Mouse (Mus musculus) cerebellum, adult 11 months (tissue): ENCODE results near the gene Dnm3.
A peak's percentile ranks its signal among the peaks of the same experiment; 100 is the strongest.

Experiments used
- DNase-seq: peaks from one replicate; pipeline ENCODE4 v3.0.0; 2022

Dnm3 gene

DNA sequence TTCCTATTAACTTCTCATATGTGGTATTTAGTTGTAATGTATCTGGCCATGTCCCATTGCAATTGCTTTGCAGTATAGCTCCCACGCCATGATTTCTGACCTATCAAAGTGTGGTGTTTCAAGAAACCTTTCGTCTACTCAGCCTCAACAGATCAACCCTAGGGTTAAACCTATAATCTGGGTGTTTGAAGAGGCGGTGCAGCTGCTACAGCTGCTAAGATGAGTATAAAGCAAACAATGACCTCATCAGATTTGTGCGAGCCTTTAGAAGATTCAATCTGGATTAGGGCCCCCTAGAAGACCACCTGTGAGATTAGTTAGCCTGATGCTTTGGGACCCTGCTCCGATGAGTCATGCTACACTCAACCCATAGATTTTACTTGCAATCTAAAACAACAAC lies 321.0 kb downstream of the Dnm3 start:
- DNase-seq: no peak

DNA sequence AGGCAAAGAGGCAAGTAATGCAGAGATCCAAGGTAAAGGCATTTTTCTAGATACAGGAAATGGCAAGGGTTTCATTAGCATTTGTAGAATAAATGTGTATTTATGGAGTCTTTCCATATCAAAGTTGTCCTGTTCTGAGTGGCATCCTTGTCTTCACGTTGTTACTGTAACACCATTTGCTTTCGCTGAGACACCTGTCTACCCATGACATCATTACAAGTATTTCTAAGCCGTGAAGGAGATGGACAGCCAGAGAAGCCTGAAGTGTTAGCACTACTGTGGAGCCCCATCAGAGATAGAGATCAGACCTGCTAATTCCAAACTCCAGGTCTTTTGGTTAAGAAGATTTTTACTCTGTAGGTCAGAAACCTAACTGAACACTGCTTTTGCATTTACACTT lies 322.3 kb downstream of the Dnm3 start:
- no peak for DNase-seq

DNA sequence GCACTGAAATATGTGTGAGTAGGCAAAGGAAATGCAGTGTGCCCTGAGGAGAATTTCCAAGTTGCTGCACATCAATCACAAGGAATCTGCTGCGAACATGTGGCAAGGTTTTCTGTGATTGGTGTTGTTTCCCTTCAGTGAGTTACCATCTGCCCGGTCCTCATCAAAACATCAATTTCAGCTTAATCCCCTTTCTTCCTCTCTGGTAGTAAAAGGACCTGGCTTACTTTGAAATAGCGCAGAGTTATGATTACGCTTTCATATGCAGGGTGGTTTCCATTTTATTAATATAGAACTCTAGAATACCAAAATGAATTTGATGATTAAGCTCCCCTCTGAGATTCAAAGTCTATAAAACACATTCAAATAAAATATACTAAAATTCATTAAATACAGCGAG lies 324.7 kb downstream of the Dnm3 start:
- no peak for DNase-seq

DNA sequence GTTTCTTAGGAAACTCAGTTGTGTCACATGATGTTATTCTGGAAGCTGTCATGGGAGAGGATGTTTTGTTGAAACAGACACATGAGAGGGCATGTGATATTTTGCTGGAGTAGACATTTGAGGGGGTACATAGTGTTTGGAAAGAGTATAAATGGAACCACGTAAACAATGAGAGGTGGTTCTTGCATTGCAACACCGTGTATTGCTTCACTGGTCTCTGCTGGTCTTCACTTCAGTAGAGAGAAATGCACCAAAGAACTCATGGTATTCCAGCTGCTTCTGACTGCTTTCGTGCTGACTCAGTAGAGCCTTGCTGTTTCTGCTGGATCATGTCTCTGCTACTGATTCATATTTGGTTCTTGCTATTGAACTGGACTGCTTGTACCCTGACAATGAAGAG lies 328.1 kb downstream of the Dnm3 start:
- no peak for DNase-seq

DNA sequence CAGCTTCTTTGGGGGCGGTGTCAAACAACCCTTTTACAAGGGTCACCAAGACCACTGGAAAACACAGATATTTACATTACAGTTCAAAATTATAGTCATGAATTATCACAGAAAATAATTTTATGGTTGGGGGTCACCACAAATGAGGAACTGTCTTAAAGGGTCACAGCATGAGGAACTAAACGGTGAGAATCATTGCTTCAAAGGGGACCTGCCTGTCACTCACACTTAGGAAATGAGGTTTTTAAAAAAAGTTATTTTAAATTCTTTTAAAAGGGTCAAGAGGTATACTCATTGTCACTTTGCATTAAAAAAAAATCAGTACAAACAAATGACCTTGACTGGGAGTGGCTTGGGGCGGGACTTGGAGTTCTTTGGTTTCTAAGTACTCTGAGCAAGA lies 330.3 kb downstream of the Dnm3 start:
- DNase-seq: no peak

DNA sequence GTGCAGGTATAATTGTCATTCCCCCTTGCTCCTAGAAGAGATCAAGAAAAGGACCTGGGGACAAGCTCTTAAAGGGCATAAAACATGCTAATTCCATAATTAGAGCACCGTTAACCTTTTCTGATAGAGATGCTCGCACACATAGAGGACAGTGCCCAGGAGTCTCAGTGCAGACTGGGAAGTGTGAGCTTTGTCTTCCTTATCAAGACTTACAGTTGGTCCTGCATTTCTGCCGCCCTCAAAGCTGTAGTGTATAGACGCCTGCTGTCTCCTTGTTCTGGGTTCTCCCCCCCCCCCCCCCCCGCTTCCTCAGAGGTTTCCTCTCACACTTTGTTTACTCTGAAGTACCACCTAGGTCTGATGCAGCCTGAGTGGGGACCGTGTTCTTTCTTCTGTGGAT lies 332.1 kb downstream of the Dnm3 start:
- no peak for DNase-seq

DNA sequence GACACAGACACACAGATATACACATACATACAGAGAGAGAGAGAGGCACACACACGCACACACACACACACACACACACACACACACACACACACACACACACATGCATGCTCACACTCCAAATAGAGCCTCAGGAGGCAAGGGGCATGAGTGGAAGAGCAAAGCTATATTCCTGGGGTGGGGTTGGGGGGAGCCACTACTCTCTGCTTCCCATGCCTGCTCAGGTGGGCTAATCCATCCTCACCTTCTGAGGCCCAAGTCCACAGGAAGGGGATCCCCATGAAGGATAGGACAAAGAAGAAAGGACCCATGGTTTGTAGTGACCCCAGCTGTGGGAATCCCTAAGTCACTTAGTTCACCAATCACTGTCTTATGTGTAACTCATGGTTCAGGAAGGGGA lies 332.8 kb downstream of the Dnm3 start:
- no peak for DNase-seq

DNA sequence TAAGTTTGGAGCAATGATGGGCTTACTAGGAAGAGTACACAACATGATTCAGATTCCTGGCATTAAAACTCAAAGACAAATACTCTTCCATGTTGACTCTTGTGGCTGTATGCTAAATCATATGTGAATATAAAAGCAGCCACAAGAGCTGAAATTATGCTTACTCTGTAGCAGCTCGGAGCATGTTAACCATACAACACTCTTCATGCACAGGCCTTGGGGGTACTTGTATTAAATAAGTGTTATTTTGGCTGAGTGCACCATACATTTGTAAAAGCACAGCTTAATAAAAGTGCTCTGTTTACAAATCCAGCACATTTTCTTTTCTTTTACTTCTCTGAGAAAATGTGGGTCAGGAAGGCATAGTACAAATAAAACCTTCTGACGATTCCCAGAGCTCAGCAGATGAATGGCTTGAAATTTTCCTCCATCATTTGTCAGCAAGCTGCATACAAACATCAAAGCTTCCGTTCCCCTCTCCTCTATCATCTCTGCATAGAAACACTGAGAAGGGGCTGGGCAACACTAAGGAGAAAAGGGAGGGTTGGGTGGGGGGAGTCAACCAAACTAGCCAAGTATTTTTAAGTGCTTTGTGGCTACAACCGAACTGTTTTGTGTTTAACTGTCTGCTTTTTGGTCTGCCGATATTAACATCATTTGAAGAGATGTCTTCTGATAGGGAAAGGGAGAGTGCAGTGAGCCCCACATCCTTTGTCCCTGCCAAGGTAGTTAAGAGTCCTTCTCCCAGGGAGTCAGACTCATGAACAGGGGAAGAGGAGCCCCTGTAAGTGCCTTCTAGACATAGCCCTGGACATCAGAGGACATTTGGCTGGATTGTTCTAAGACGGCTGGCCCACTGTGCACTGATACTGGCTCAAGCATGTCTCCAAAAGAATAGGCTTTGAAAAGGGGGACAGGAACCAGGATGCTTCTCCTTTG lies 333.6 kb downstream of the Dnm3 start:
- no peak for DNase-seq

DNA sequence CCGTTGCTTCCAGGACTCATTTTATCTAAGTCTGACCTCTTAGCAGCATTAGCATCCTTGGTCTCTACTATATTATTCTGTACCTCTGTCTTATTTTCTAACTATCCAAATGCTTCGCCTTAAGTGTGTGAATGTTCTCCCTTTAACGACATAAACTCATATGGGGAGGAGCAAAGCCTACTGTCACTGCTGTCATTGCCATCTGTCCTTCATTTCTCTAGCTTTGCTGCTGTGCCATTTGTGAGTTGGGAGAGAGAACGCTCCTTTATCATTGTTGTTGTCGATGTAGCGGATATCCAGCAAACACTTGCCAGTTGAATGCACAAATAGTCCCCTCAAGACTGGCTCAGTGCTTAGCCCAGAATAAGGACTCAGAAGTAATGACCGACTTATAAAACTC lies 335.5 kb downstream of the Dnm3 start:
- DNase-seq: no peak

DNA sequence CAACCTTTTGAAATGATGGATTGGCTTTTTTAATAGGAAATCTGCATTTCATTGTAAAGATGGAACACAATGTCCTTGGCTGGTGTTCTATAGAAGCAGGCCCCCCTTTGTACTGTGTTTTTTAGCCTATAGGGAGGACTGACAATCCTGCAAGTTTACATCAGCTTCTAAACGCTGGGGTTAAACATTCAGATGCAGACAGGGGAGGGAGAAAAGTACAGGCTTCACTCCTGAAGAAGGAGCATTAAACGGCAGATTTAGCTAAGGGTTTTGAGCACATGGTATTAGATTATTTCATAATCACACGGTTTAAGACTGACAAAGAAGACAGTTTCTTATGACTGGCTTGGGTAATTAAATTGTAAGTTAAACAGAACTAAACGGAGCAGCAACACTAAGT lies 341.5 kb downstream of the Dnm3 start:
- no peak for DNase-seq

DNA sequence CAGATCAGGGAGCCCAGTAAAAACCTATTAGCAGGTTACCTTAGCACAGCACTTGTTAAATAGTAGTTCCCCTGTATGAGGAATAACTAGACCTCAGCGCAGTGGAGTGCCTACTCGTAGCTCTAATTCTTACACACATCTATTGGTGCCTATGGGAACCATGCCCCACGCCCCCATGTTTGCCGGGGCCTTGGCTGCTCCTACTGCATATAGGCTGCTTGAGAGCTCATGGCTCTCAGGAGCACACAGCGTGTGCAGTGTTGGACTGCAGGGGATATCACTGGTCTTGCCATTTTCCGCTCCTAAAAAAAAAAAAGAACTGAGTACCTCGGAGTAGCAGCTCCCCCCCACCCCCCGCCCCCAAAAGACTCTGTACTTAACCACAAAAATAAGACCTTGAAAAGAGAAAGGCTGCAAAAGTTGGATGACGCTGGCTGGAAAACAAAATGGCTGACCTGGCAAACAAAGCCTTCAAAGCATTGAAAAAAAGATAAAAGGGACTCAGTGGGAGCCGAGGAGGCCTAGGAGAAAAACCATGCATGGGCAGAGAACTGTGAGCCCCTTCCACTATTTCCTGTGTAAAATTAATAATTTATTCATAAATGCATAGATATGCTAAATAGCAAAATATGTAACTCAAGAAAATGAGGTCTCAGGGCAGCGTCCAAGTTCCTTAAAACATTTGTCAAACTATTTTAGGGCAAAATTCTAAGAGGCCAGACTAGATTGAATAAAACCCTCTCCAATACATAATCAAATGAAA lies 342.2 kb downstream of the Dnm3 start:
- DNase-seq: no peak

DNA sequence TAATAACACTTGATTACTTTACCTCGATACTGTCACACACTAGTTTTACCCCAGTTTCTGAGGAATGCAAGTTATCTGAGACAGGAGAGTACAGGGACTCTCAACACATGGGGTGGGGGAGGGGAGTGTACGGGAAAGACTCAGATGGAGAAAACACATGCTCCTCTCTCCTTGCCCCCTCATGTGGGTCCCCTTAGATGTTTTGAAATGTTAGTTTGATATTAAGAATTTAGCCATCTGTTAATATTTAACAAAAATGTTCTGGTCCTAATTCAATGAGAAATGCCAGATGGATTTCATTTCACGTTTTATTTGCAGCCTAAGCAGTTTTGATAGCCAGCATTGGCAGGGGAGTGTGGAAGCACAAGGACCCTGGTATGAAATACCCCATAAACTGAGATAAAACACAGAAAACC lies 343.2 kb downstream of the Dnm3 start:
- DNase-seq: no peak

DNA sequence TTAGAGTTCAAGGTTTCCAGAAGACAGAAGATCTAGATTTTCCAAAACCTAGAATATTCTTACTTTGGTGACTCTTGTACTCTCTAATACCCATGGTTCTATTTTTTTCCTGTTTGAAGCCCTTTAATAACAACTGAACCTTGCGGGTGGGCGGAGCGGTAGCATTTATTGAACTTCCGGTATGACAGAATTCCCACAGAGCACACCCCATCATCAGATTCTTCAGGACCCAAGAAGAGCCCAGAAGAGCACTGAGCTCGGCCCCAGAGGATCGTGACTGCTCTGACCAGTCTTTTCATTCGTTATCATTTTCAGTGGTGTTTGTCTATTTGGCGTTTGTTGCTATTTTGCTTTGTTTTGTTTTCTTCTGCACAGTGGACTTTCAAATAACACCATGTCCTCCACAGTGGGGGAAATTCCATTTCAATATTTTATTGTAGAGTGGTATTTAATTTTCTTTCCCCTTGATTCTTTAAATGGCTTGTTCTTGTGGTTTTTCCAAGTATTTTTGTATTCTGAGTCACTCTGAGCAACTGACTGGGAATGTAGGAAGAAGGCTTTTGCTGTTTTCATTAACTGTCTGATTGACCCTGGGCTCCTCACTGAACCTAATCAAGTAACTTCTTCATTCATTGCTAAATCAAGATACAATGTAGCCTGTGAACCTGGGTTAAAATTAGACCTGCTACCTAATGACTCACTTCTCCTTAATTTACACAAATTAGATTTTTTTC lies 344.8 kb downstream of the Dnm3 start:
- no peak for DNase-seq

DNA sequence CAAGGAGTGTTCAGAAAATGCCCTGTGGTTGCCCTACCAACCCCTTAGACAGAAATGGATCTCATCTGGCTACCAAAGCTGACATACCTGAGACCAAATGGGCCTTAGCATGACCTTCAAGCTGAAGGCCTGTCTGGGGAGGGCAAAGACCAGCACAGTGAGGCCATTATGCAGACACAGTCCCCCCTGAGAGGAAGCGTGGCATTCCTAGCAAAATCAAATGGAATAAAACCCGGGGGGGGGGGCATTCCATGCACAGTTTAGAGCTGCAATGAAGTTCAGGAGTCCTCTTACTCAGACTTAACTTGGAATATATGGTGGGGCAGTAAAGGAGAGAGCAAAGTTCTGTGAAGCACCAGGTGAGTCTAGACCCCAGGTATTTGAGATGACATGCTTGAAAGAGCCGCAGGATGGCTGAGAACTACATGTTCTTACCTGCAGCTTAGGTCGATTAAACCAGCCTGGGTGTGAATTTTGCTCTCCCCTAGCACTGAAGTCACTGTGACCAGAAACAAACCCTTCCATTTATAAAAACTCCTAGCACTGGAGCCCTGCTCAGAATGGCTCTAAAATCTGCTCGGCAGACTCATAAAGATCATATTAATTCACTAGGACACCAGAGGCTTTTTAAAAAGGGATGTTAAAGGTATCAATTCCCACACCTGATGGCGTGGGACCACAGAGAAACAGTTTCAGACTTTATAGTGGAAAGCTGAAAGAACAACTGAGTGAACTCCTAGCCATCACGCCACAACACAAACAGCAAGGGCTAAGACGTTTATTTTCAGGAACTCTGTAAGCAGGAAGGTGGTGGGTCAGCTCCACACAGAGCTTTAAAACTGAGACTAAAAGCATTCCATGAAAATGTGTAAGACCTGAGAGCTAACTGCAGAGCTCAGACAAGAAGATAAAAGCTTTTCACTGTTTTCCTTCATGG lies 350.7 kb downstream of the Dnm3 start:
- no peak for DNase-seq

DNA sequence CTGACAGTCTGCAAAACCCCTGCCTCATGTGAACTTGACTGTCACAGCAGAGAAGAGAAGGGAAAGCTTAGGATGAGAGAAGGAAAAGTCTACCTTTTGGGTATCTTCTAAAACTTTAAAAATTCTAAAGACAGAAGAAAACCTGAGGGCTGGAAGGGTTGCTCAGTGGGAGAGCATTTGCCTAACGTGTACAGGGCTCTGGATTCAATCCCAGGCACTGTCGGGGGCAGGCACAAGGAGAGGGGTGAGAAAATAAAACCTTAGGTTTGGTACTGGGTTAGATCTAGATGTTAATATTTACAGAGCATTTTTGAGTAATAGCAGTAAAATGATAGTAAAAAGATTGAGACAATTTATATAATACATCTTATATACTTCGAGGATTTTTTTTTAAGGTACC lies 353.4 kb downstream of the Dnm3 start:
- no peak for DNase-seq

DNA sequence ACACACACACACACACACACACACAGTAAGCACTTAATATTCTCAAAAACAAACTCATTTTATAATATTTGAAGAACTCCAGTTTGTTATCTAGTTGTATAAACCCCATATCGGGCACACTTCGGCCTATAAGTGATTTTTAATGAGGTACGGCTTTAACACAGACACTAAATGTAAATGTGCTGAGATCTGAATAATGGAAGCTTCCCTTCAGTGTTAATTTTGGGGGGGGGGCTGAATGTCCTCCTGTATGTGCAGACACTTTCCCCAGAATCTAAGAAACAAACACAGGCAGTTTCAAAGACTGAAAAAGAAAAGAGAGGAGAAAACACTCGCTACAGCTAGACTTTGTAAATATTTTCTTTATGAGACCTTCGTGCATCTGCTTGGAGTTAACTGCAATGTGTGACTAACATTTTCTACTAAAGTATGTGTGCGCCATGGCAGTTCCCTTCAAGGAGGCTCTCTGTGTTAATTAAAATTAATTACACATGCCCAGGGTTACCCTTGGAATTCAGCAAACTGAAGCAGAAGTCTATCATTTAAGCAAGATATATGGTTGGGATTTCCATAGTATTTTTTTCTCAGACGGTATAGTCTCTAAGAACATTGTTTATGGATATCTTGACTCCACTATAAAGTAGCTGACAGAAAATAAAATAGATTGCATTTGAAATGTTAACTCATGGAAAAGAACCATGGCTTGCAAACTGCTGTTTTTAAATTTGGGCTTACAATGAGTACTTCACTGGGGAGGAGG lies 356.2 kb downstream of the Dnm3 start:
- no peak for DNase-seq

DNA sequence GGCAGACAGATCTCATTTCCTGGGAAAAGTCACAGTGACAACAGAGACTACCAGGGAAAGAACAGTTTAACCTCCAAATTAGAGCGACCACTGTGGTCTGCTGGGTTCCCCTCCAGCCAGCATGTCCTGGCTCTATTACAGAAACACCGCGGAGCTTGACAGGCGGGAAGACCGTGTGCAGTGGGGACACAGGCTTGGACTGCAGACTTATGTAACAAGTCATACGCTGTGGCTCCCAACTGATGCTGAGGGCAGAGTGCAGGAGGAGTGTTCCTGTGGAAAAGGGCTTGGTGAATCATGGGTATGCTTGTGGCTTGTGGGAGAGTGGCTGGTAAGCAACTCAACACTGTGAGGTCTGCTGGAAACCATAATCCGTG lies 368.4 kb downstream of the Dnm3 start:
- peak; percentile 43 for DNase-seq

DNA sequence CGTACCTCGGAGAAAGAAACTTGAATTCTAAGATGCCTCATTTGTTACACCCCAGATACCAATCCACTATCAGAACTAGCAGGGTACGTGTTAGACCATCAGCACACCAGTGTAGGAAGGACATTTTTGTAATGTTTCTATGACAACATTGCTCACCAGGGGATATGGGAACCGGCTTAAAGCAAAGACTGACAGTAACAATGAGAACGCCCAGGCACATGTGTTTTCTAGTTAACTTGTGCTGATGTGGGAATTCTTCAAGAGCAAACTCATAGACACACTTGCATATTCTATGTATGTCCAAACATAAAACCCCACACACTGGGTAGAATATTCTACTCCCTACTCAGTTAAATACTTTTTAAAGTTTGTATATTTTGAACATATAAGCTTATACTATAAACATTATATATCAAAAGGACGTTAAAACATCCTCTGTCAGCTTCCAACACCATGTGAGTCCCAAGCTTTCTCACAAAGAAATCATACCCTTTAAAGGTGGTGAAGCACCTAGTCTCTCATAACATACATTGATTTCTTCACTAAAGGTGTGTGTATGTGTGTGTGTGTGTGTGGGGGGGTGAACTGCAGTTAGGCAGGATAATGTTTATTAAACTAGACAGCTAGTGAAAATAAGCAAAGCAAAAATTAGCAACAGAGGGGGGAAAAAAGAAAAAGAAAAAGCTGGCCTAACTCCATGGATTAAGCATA lies 369.0 kb downstream of the Dnm3 start:
- DNase-seq: no peak

DNA sequence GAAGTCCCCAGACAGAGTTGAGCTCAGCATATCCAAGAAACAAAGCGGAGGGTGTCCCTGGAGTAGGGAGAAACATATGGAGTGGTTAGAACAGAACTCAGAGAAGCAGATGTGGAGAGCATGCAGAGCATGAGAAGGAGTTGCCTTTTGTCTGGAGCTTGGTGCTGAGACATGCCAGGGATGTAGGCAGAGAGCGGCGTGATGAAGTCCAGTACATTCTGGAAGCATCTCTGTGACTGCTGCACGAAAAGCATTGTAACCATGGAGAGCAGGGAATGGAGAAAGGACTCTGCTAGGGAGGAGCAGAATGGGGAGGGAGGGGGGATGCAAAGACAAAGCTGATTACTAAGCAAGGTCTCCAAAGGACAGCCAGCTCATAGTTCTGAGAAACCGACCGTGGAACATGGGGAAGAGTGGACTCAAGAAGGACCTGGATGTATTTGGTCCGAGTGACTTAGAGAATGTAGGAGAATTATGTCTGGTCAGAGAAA lies 369.6 kb downstream of the Dnm3 start:
- DNase-seq: no peak

DNA sequence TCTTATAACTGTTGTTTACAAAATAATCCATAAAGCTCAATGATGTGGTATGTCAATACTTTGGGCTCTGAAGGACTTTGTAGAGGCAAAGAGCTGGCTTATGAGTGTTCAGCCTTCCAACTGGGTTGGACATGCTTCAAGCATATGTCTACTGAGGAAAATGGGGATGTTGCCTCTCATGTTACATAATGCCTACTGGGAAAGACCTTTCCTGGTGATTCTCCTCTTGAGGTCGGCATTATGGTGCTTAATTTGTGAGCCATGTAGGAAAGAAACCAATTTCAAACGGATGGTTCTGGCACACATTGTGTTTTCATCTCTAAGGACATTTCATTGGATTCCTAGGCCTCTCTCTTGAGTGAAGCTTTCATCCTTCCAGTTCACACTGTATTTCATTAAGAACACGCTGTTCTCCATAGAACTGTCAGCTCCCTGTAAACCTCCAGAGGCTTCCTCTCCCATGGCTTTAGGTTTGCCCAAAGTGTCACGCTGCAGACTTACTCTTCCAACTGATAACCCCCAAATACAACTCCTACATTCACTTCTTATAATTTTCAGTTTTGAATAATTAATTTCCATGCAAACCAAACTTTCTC lies 370.7 kb downstream of the Dnm3 start:
- DNase-seq: peak; percentile 12
